Mouse (Mus musculus): ENCODE measurements around the gene Wnk1. TPM values are rescaled to one million over a fixed set of nuclear protein-coding genes. Genes with fewer than 3 reads are reported as not detected.

Wnk1 gene
- polyA plus RNA-seq, 3 experiments from 2014 or later: 98.6 to 115 (median 115) TPM

DNA sequence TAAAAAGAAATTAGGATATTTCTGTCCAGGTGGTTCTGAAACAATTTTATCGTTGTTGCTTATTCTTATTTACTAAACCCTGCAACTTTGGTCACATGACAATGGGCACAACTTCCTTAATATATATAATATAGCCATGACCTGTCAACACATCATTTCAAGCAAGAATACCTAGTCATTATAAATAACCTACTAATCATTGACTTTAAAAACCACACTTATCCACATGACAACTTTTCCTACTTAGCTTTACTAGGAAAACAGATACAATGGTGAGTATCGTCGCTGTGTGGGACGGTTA lies 2.0 kb upstream of the Wnk1 start:
- no peak for ATAC-seq

DNA sequence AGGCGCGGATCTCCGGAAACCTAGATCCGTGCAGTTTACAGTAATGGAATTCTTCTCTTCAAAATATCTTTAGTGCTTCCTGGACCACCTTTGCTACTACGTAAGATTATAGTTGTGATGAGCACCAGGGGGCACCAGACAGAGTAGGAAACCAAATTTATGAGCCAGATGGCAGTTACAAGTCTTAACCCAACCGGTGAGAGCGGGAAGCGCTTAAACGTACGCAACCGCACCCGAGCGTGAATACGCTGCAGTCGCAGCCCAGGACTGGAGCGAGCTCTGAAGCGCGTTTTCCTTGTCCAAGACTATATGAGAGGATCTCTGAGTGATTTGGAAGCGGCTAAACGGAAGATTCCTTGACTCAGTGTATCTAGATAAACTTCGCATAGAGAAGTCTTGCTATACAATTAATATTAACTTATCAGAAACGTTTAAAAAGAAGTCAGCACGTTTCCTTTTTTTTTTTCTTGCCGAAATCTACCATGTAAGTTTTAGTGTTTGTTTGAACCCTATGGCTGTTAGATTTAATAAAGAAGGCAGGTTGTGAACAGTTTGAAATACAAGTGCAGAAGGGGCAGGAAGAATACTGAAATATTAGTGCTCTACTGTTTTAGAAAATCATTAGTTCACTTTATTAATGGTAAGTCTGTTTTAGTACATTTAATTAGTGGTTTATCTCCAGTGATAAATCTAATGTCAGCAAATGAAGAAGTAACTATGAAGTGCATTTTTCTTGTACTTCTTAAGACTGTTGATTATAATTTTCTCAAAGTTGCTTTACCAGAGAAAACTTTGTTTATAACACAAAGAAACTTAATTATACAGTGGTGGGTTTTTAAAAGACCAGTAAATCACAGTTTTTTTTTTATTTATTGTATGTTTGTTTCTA lies 1.4 kb upstream of the Wnk1 start:
- peak; percentile 67 for ATAC-seq

GRCm38 (mm10) chr6:120039256-120039563 lies 738 bp upstream of the Wnk1 start:
- no peak for ATAC-seq

GRCm38 (mm10) chr6:120037636-120038365 lies 671 bp downstream of the Wnk1 start:
- peak; percentile 38 for ATAC-seq

- ATAC-seq: peak; percentile 15
Observed at GRCm38 (mm10) chr6:120037004-120037635, 1.4 kb downstream of the Wnk1 start.

GRCm38 (mm10) chr6:120024577-120024976 lies 13.9 kb downstream of the Wnk1 start:
- no peak for ATAC-seq

DNA sequence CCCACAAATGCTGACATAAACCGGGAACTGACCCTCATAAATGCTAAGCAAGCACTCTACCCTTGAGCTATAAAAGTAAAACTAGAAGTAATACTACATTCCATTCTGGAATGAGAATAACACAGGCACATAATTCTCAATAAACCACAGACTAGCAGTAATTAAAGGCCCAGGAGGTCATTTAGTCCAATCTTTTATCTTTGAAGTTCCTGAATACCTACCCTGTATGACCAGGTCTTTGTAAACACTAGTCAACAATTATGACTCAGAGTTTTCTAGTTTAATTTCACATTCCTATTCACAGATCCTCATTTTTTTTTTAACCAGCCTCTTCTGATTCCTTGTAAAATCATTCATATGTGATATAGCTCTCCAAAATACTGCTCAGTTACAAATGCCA lies 14.7 kb downstream of the Wnk1 start:
- ATAC-seq: no peak

GRCm38 (mm10) chr6:120022042-120022441 lies 16.4 kb downstream of the Wnk1 start:
- ATAC-seq: no peak

DNA sequence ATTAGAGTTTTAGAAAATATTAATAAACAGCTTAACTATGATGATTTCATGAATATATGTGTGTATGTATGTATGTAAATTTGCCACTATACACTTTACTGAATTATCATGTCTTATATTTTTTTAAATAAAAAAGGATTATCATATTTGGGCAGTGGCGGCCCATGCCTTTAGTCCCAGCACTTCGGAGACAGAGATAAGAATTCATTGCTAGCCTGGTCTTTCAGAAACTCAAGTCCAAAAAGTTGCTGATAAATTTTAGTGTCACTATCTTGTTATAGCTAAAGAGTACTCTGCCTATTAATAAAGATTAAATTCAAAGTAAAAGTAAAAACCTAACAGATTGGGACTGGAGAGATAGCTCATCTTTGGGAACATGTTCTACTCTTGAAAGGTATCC lies 18.8 kb downstream of the Wnk1 start:
- ATAC-seq: no peak

DNA sequence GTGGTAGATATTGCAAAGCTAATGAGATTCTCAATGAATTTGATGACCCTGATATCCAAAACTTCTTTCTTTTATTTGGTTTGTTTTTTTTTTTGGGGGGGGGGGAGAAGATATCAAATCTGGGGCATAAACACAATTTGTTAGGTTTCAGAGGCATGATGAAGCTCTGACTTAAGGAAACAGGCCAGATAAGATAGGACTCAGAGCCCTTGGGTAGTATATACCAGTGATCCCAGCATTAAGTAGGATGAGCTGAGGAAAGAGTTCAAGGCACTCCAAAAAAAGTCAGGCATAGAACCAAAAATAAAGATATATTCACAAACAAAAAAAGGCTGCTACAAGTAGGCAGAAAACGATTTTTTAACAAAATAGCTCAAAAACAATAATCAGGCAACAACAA lies 25.3 kb downstream of the Wnk1 start:
- no peak for ATAC-seq

DNA sequence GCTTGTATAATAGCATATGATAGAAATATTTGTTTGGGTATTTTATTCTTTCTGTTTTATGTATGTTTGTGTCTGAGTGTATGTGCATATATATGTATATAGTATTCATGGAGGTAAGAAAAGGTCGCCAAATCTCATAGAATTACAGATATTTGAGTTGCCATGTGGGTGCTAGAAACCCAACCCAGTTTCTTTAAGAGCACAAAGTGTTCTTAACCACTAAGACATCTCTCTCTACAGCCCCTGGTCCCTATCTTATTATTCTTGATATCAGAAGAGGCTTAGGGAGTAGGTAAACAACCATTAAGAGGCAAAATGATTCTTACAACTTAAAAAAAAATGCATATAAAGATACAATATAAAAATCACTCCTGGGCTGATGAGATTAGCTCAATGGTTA lies 27.0 kb downstream of the Wnk1 start:
- ATAC-seq: no peak

DNA sequence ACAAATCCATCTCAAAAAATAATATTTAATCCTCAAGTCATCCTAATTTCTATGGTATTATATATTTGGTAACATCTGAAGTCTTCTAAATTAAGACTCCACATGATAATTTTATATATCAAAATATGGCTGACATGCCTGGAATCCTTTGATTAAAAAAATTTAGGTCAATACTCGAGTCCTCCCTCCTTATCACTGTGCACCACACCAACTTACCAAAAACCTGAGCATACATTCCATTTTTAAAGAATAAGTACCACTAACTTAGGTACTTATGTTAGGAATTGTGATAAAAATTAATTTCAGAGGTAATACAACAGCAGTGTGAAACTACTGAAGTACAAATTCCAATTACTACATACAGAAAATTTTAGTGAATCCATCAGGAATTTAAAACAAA lies 27.5 kb downstream of the Wnk1 start:
- ATAC-seq: no peak

GRCm38 (mm10) chr6:120010535-120010934 lies 27.9 kb downstream of the Wnk1 start:
- no peak for ATAC-seq

DNA sequence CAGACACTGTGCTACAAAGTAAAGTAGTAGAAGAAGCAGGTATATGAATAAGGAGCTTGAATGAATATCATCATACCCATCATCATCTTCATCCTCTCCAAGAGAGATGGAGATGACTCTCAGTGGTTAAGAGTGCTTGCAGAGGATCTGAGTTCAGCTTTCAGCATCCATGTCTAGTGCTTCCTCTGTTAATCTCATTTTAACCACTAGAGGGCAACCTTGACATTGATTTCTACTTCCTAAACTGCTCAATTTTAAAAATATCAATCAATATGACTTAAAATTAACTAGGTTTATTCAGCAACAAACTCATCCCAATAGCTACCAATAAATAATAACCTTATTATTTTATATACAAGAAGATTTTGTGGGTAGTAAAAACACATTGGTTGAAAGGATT lies 36.8 kb downstream of the Wnk1 start:
- ATAC-seq: peak; percentile 85

- ATAC-seq: no peak
Observed at GRCm38 (mm10) chr6:119996480-119996879, 42.0 kb downstream of the Wnk1 start.

DNA sequence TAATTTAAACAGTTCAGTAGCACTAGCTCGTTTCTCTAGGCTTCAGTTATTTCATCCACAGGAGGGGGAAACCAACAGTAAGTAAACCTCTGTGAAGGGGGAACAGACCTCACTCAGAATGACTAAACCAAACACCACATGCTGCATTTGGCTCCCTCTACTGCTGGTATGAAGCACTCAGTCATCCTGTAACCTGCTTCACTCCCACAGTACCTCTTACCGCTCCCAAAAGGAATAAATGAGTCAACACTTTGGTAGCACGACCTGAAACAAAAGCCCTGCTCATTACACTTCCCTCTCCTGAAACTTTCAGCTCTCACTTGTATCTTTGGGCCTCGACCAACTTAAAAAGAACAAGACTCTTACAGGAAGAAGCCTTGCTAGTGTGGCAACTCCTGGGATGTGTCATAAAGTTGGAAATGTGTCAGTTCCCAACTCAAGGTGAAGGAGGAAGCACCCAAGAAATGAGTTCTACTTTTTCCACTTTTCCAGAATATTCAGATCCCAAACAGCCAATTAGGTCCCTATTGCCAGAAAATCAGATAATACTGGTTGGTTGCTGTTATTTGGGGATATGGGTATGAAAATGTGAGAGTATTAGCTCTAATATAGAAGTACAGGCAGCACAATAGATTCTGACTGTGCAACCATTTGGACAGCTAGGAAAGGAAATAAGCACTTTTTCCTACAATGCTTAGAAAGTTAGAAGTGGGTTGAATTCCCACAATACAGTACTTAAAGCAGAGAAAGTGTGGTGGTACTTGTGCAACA lies 114.1 kb downstream of the Wnk1 start:
- ATAC-seq: no peak

DNA sequence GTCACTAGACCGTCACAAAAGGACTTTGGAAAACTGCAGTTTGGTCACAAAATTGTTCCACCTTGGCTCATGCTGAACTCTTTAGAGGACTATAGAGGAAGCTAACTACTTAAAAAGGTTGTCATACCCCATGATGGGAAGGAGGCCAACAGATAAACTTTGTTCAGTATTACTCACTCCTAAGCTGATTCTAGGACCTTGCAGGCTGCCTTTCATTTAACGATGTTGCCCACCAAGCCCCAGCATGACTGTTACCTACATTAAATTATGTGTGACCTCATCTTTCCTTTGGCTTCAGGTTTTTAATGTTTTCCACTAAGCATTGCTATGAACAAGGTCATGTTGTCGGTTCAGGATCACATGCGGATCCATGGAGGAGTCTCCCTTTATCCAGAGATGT lies 115.9 kb downstream of the Wnk1 start:
- no peak for ATAC-seq

DNA sequence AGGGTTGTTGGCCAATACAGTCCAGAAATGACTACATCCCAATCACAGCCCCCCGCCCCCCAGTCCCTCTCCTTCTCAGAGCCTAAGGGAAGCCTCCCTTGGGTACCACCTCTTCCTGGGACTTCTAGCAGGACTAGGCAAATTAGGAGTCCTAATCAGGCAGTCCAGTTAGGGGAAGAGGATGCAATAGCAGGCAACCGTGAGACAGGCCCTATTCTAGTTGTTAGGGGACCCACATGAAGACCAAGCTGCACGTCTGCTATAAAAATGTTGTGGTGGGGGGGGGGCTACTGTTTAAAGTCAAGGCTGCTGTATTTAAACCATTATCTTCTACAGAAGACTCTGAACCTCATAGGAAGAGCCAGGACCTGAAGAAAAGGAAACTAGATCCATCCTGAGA lies 116.3 kb downstream of the Wnk1 start:
- no peak for ATAC-seq

DNA sequence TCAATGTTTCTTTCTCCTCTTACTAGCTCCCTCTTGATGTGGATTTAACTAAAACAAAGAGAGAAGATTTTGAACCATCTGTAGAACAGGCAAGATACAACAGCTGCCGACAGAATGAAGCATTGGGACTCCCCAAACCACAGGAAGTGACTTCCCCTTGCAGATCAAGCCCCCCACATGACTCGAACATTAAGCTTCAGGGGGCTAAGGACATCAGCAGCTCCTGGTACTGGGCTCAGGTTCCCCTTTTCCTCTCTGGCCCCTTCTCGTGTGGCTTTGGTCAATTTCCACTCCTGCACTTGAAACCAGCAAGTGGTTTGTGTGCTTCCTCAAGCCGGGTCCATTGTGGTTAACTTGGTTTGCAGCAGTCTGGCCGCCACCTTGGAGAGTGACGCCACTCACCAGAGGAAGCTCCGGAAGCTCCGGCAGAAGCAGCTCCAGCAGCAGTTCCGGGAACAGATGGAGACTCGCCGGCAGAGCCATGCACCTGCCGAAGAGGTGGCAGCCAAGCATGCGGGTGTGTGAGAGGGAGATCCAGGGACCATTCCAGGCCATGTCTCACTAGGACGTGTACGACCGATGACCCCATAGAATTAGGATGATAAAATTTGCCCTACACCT lies 119.8 kb downstream of the Wnk1 start:
- ATAC-seq: peak; percentile 35

DNA sequence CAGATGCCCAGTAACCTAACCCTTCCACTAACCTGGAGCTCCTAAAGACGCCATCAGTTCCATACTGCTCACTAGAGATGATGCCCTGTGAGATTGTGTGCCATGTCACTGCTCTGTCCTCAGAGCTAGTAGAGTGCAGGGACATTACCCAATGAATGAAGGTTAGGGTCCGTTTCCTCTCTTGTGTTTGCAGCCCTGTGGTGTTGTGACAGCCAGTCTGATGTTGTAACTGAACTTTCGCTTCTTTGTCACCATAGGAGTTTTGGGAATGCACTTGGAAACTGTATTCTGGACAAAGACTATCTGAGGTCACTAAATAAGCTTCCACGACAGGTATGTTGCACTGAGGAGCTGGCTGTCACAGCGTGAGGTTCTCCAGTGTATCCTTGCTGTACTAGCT lies 122.8 kb downstream of the Wnk1 start:
- no peak for ATAC-seq

DNA sequence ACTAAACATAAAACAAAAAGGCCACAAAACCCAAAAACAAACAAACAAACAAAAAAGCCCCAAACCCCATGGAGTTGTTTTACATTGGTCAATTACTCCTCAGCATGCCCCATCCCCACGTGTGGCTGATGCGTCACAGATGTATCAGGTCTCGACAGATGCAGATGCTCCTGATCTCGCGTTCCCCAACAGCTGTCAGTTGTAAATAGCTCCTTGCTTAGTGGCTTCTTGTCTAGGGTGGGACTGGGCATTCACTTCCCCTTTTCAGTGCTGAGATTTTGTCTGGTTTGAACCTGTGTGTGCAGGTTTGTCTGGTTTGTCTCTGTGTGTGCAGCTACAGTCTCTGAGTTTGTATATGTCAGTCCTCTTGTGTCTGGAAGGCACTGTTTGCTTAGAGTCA lies 126.4 kb downstream of the Wnk1 start:
- no peak for ATAC-seq

GRCm38 (mm10) chr6:119905461-119905860 lies 133.0 kb downstream of the Wnk1 start:
- no peak for ATAC-seq
